Comparison of ENCODE assay signal across 18 mouse cellular contexts in genomic region chr5:132690784-132691183, GRCm38 (mm10).
DNase-seq lines count a peak whose midpoint lies in the region; ATAC-seq lines count a peak whose summit lies in the region.
"Had no signal": no experiment of that assay in that cellular context is flagged by ENCODE, and none has a peak within 500 bp of the region (broad histone marks: within the 10 kb centered on the region; RNA-seq: fewer than 3 reads in every experiment).

No protein-coding gene starts in this region.

- ATAC-seq in forebrain, embryonic 13.5 days = peak; percentile 67; the same call in 1 of the 2 replicates
- no peak for ATAC-seq in forebrain, embryonic 15.5 days (replicated peaks)
- ATAC-seq in forebrain, embryonic 16.5 days = 0 out of 2 replicates have a peak, but pooled peaks have one; percentile 43
- ATAC-seq in midbrain, embryonic 14.5 days (ENCODE audit: low FRiP score, low TSS enrichment) = no peak
- ATAC-seq in midbrain, embryonic 16.5 days = no peak

- H3K4me3 ChIP-seq in forebrain, embryonic 13.5 days = no peak overlapping the region
- H3K4me3 ChIP-seq in forebrain, embryonic 15.5 days = no peak overlapping the region
- no peak overlapping the region for H3K4me3 ChIP-seq in forebrain, embryonic 16.5 days (replicated peaks; ENCODE audit: low read length)
- H3K4me3 ChIP-seq in forebrain, embryonic 10.5 days = no peak overlapping the region
- H3K4me3 ChIP-seq in midbrain, embryonic 14.5 days (replicated peaks; ENCODE audit: low read depth, low read length) = no peak overlapping the region
- H3K4me3 ChIP-seq in midbrain, embryonic 16.5 days (ENCODE audit: low read depth, low read length) = no peak overlapping the region
- H3K4me3 ChIP-seq in embryonic facial prominence, embryonic 10.5 days = no peak overlapping the region
- H3K4me3 ChIP-seq: embryonic facial prominence, embryonic 13.5 days; embryonic facial prominence, embryonic 15.5 days; erythroblast, embryonic 14.5 days had no signal

- WGBS in forebrain, embryonic 13.5 days = 52% methylated on average over 10 of the region's 10 CpGs
- WGBS in forebrain, embryonic 15.5 days = 37% methylated on average over 10 of the region's 10 CpGs
- 40% methylated on average over 10 of the region's 10 CpGs for WGBS in forebrain, embryonic 16.5 days
- WGBS in forebrain, embryonic 10.5 days = 92% methylated on average over 10 of the region's 10 CpGs
- WGBS in midbrain, embryonic 14.5 days = 84% methylated on average over 10 of the region's 10 CpGs
- 79% methylated on average over 10 of the region's 10 CpGs for WGBS in midbrain, embryonic 16.5 days
- 92% methylated on average over 10 of the region's 10 CpGs for WGBS in embryonic facial prominence, embryonic 10.5 days

- H3K27ac ChIP-seq in forebrain, embryonic 13.5 days = no peak overlapping the region
- no peak overlapping the region for H3K27ac ChIP-seq in forebrain, embryonic 15.5 days (replicated peaks)
- H3K27ac ChIP-seq in forebrain, embryonic 16.5 days (ENCODE audit: low read length) = no peak overlapping the region
- H3K27ac ChIP-seq in forebrain, embryonic 10.5 days = no peak overlapping the region
- no peak overlapping the region for H3K27ac ChIP-seq in midbrain, embryonic 14.5 days (replicated peaks; ENCODE audit: low read depth, low read length)
- no peak overlapping the region for H3K27ac ChIP-seq in midbrain, embryonic 16.5 days (ENCODE audit: low read length)
- no peak overlapping the region for H3K27ac ChIP-seq in embryonic facial prominence, embryonic 10.5 days (replicated peaks)
- H3K27ac ChIP-seq: embryonic facial prominence, embryonic 13.5 days; embryonic facial prominence, embryonic 15.5 days had no signal

- H3K4me2 ChIP-seq in forebrain, embryonic 13.5 days = no peak overlapping the region
- no peak overlapping the region for H3K4me2 ChIP-seq in forebrain, embryonic 15.5 days (replicated peaks)
- H3K4me2 ChIP-seq in forebrain, embryonic 16.5 days (ENCODE audit: low read length) = no peak overlapping the region
- H3K4me2 ChIP-seq in midbrain, embryonic 14.5 days (ENCODE audit: low read length) = no peak overlapping the region
- no peak overlapping the region for H3K4me2 ChIP-seq in midbrain, embryonic 16.5 days (ENCODE audit: low read length)
- H3K4me2 ChIP-seq: embryonic facial prominence, embryonic 13.5 days; embryonic facial prominence, embryonic 15.5 days had no signal

- peaks cover 3% of the 10 kb centered on the region; the same call in 1 of the 2 replicates for H3K4me1 ChIP-seq in forebrain, embryonic 13.5 days
- H3K4me1 ChIP-seq in forebrain, embryonic 15.5 days = no peaks in the 10 kb centered on the region
- H3K4me1 ChIP-seq in forebrain, embryonic 16.5 days (replicated peaks; ENCODE audit: control insufficient read depth, insufficient read depth, low read length) = no peaks in the 10 kb centered on the region
- H3K4me1 ChIP-seq in forebrain, embryonic 10.5 days = no peaks in the 10 kb centered on the region
- no peaks in the 10 kb centered on the region for H3K4me1 ChIP-seq in midbrain, embryonic 14.5 days (ENCODE audit: control insufficient read depth, insufficient read depth, low read length)
- H3K4me1 ChIP-seq in midbrain, embryonic 16.5 days (ENCODE audit: control insufficient read depth, insufficient read depth, low read length) = no peaks in the 10 kb centered on the region
- no peaks in the 10 kb centered on the region for H3K4me1 ChIP-seq in embryonic facial prominence, embryonic 10.5 days
- H3K4me1 ChIP-seq: embryonic facial prominence, embryonic 13.5 days; embryonic facial prominence, embryonic 15.5 days had no signal

- H3K27me3 ChIP-seq in forebrain, embryonic 13.5 days = no peaks in the 10 kb centered on the region
- no peaks in the 10 kb centered on the region for H3K27me3 ChIP-seq in forebrain, embryonic 15.5 days
- H3K27me3 ChIP-seq in forebrain, embryonic 16.5 days (replicated peaks; ENCODE audit: control insufficient read depth, insufficient read depth, low read length) = no peaks in the 10 kb centered on the region
- H3K27me3 ChIP-seq in forebrain, embryonic 10.5 days (ENCODE audit: poor library complexity, severe bottlenecking) = no peaks in the 10 kb centered on the region
- H3K27me3 ChIP-seq in midbrain, embryonic 14.5 days (ENCODE audit: control insufficient read depth, insufficient read depth, low read length) = no peaks in the 10 kb centered on the region
- no peaks in the 10 kb centered on the region for H3K27me3 ChIP-seq in midbrain, embryonic 16.5 days (ENCODE audit: control insufficient read depth, insufficient read depth, low read depth, low read length)
- H3K27me3 ChIP-seq in embryonic facial prominence, embryonic 10.5 days (replicated peaks; ENCODE audit: low read depth, poor library complexity, severe bottlenecking) = no peaks in the 10 kb centered on the region
- H3K27me3 ChIP-seq: embryonic facial prominence, embryonic 13.5 days; embryonic facial prominence, embryonic 15.5 days had no signal

- H3K9ac ChIP-seq in forebrain, embryonic 13.5 days = no peak overlapping the region
- H3K9ac ChIP-seq in forebrain, embryonic 15.5 days (replicated peaks) = no peak overlapping the region
- H3K9ac ChIP-seq in forebrain, embryonic 16.5 days (replicated peaks; ENCODE audit: low read depth, low read length) = no peak overlapping the region
- H3K9ac ChIP-seq in midbrain, embryonic 14.5 days (replicated peaks; ENCODE audit: low read length) = no peak overlapping the region
- H3K9ac ChIP-seq in midbrain, embryonic 16.5 days (ENCODE audit: low read depth, low read length) = no peak overlapping the region
- H3K9ac ChIP-seq: embryonic facial prominence, embryonic 13.5 days; embryonic facial prominence, embryonic 15.5 days had no signal

- H3K36me3 ChIP-seq in forebrain, embryonic 13.5 days (ENCODE audit: poor library complexity, severe bottlenecking) = no peaks in the 10 kb centered on the region
- H3K36me3 ChIP-seq in forebrain, embryonic 15.5 days = no peaks in the 10 kb centered on the region
- no peaks in the 10 kb centered on the region for H3K36me3 ChIP-seq in forebrain, embryonic 16.5 days (ENCODE audit: control insufficient read depth, insufficient read depth)
- no peaks in the 10 kb centered on the region for H3K36me3 ChIP-seq in forebrain, embryonic 10.5 days (replicated peaks)
- no peaks in the 10 kb centered on the region for H3K36me3 ChIP-seq in midbrain, embryonic 14.5 days (ENCODE audit: control insufficient read depth, insufficient read depth, low read length)
- H3K36me3 ChIP-seq in midbrain, embryonic 16.5 days (ENCODE audit: control insufficient read depth, insufficient read depth, low read length) = no peaks in the 10 kb centered on the region
- no peaks in the 10 kb centered on the region for H3K36me3 ChIP-seq in embryonic facial prominence, embryonic 10.5 days (replicated peaks)
- H3K36me3 ChIP-seq: embryonic facial prominence, embryonic 13.5 days; embryonic facial prominence, embryonic 15.5 days had no signal

- peaks cover 3% of the 10 kb centered on the region for H3K9me3 ChIP-seq in forebrain, embryonic 13.5 days (replicated peaks)
- no peaks in the 10 kb centered on the region for H3K9me3 ChIP-seq in forebrain, embryonic 15.5 days
- 0 out of 2 replicates have a peak, but pooled peaks cover 4% of the 10 kb centered on the region for H3K9me3 ChIP-seq in forebrain, embryonic 16.5 days (ENCODE audit: control insufficient read depth, low read length)
- peaks cover 5% of the 10 kb centered on the region; the same call in 1 of the 2 replicates for H3K9me3 ChIP-seq in forebrain, embryonic 10.5 days
- H3K9me3 ChIP-seq in midbrain, embryonic 14.5 days (ENCODE audit: control insufficient read depth, low read length) = peaks cover 5% of the 10 kb centered on the region; the same call in 1 of the 2 replicates
- H3K9me3 ChIP-seq in midbrain, embryonic 16.5 days (replicated peaks; ENCODE audit: control insufficient read depth, low read length, poor library complexity, severe bottlenecking) = 0 out of 2 replicates have a peak, but pooled peaks cover 4% of the 10 kb centered on the region
- H3K9me3 ChIP-seq in embryonic facial prominence, embryonic 10.5 days = peaks cover 3% of the 10 kb centered on the region; the same call in 1 of the 2 replicates
- H3K9me3 ChIP-seq: embryonic facial prominence, embryonic 15.5 days had no signal

- DNase-seq in forebrain, embryonic 10.5 days (ENCODE audit: extremely low spot score, low spot score) = no peak
- peak; percentile 7 for DNase-seq in midbrain, embryonic 14.5 days
- DNase-seq in embryonic facial prominence, embryonic 10.5 days (ENCODE audit: low spot score) = no peak
- DNase-seq: adrenal gland, adult 2 months; adrenal gland, postnatal 10 days; adrenal gland, postnatal 25 days; cerebellum, adult 11-12 months; cerebellum, adult 2 months; cerebellum, adult 9-10 months; cerebellum, postnatal 10 days; cerebellum, postnatal 25 days had no signal

Comparison
In these comparisons a context has a peak if more than half of its experiments do, and no peak if none do; other contexts are left out.
1. ATAC-seq: peak in forebrain, embryonic 13.5 days (single experiment) and forebrain, embryonic 16.5 days (single experiment); none in forebrain, embryonic 15.5 days (single experiment), midbrain, embryonic 14.5 days (single experiment) and midbrain, embryonic 16.5 days (single experiment).